Mouse (Mus musculus): Measurements from ENCODE around the gene Fam50b. TPM values are rescaled to one million over a fixed set of nuclear protein-coding genes. Genes with fewer than 3 reads are reported as not detected.

Fam50b gene
- not detected for polyA plus RNA-seq (2014; fragmentation: Illumina TruSeq; extraction: RNeasy Lipid Tissue Mini Kit (QIAGEN cat#74804); ENCODE audit: low read depth, low replicate concordance)

GRCm38 (mm10) chr13:34734686-34735085, at the start of gene Fam50b:
Gene Fam50b, plus strand, starts transcription at chr13:34734850.

Other genes starting within 250 kb of the Fam50b start
- gene Pxdc1, start 81.4 kb upstream of the Fam50b start, polyA plus RNA-seq (2014; fragmentation: Illumina TruSeq; extraction: RNeasy Lipid Tissue Mini Kit (QIAGEN cat#74804); ENCODE audit: low read depth, low replicate concordance), result 17.8 TPM
- gene Prpf4b, start 140.5 kb downstream of the Fam50b start, polyA plus RNA-seq (2014; fragmentation: Illumina TruSeq; extraction: RNeasy Lipid Tissue Mini Kit (QIAGEN cat#74804); ENCODE audit: low read depth, low replicate concordance), result 48.9 TPM
- 0.52 TPM for gene Fam217a, start 189.5 kb downstream of the Fam50b start, polyA plus RNA-seq (2014; fragmentation: Illumina TruSeq; extraction: RNeasy Lipid Tissue Mini Kit (QIAGEN cat#74804); ENCODE audit: low read depth, low replicate concordance)
- gene 4933417A18Rik, start 189.6 kb downstream of the Fam50b start, polyA plus RNA-seq (2014; fragmentation: Illumina TruSeq; extraction: RNeasy Lipid Tissue Mini Kit (QIAGEN cat#74804); ENCODE audit: low read depth, low replicate concordance), result not detected
- gene Eci3, start 229.0 kb downstream of the Fam50b start, polyA plus RNA-seq (2014; fragmentation: Illumina TruSeq; extraction: RNeasy Lipid Tissue Mini Kit (QIAGEN cat#74804); ENCODE audit: low read depth, low replicate concordance), result 0.37 TPM